Mouse (Mus musculus): ENCODE measurements around the gene Commd4. TPM values are rescaled to one million over a fixed set of nuclear protein-coding genes. Genes with fewer than 3 reads are reported as not detected.
"Not testable (repeated sequence)": the region's sequence is repeated elsewhere in the genome, so short reads cannot be mapped to it uniquely, and the experiment has no call there.

Commd4 gene
- 10 to 100 TPM; 34.6 to 35.8 TPM for total RNA-seq (2021)

DNA sequence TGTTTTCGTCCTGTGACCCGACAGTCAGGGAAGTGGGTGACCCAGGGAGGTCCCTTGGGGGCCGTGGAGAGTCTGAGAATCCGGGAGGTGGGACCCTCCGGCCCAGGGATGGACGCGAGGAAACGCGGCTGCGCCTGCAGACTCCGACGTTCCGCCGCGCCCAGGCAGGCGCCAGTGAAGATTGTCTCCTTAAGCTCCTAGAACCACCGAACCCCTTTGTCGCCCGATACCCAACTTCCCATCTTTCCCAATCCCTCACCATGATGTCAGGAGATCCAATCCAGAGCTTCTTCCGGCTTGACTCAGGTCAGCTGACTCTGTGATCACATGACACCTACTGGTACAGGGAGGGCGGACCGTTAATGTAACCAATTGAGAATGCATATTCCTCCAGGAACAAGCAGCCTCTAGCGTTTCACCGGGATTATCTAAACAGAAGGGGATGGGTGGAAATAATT, at the start of gene Commd4:
Gene Commd4, minus strand, starts transcription at position 319 of the 458 bp plus-strand sequence.
- intact Hi-C loops (cut with DNase I): no loop called here

DNA sequence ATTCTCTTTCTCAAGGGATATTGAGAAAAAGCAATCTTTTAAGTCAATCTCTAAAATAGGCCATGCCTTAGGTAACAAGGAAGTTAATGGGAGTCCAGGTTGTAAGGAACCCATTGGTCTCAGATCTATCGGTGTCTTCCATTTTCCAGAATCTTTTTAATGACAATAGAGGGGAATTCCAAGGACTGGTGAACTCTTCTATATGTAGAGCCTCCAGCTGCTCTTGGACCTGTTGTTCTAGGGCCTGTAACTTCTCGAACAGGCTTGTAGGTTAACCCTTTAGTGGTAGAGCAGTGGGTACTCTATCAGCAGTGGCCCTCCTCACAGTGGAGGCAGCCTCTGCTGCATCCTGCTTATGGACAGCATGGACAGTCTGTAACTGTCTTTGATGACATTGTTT, 48.8 kb upstream of the Commd4 start:
- intact Hi-C loops (cut with DNase I): no loop called here
- DNase-seq: no peak

More for the DNA sequence above, at the start of gene Commd4:
- DNase-seq: peak; percentile 94 to 96

DNA sequence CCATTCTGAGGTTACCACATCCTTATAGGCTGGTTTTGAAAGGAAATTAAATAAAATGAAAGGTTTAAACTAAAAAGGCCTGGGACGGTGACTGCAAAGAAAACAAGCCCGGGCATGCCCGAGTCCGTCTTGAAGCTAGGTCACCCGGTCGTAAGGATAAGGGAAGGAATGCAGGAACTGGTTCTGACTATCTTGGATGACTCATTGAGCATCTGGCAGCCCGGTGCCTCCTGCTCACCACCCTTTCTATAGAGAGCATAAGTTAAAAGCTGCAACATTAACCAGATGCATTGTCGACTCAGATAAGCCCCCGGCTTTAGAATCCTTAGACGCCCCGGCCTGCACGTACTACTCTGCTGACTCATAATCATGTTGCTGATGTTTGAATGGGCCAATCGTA, 45.4 kb upstream of the Commd4 start:
- intact Hi-C loops (cut with DNase I): not testable (repeated sequence)

DNA sequence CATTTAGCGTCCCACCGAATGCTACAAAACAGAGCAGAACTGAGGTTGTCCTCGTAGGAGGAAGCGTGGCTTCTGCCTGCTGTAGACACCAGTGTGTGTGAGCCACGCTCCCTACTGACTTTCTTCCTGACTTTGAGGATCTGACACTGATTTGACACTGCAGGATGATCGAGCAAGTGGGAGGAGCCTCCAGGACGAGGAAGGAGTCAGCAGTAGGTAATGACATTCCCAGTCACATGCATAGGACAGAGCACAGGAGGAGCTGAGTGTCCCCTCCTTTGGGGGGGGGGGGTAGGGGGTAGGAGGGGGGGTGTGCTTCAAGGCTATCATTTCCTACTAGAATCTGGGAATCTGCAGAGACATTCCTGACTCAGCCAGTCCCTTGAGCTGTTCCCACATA, 44.9 kb upstream of the Commd4 start:
- intact Hi-C loops (cut with DNase I): no loop called here
- no peak for DNase-seq

More for the DNA sequence above, 45.4 kb upstream of the Commd4 start:
- DNase-seq: not testable (repeated sequence)

DNA sequence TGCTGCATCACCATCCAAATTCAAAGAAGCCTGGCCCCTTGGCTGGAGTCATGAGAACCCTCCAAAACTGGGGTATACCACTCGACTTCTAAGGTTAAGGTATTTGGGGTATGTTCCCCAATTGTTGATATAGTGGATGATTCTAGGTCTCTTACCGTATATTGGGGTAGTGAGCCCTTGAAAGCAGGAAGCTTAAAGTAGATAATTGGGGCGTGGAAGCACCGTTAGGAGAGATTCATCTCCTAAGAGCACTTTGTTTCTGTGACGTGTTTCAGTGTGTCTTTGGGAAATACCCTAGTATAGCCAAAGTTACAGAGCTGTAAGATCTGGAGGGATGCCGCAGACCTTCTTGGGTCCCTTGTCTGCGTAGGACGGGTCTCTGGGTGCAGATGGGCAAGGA, 39.3 kb upstream of the Commd4 start:
- DNase-seq: no peak
- intact Hi-C loops (cut with DNase I): no loop called here

DNA sequence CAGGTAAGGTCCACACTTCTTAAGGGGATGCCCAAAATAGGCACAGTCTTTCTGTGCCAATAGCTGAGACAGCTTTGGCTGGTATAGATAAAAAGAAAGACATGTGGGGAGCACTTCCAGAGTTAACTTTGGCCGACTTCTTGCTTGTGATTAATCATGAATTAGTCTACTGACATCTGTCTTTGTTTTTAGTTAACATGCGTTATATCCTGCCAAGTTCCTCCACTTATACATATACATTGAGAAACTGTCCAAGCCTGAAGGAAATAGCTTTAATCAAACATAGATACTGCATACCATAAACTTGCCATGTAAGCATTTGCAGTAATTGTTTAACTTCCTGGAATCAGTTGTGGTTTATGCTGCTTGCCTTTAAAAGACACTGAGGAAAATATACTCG, 38.6 kb upstream of the Commd4 start:
- DNase-seq: no peak
- intact Hi-C loops (cut with DNase I): no loop called here

DNA sequence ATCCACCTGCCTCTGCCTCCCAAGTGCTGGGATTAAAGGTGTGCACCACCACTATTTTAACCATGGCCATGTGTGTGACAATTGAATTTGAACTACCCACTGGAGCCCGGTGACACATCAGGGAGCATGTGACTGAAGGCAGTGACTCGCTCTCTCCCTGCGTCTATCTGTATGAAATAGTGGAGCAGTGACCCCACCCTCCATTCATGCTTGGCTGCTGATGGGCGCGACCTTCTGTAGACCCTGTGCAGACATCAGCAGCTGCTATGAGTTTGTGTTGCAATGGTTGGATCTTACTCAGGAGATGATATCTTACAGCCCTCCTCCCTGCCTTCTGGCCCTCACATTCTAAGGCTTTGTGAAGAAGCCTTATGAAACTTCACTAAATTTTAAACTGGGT, 10.3 kb upstream of the Commd4 start:
- no peak for DNase-seq
- intact Hi-C loops (cut with DNase I): no loop called here

DNA sequence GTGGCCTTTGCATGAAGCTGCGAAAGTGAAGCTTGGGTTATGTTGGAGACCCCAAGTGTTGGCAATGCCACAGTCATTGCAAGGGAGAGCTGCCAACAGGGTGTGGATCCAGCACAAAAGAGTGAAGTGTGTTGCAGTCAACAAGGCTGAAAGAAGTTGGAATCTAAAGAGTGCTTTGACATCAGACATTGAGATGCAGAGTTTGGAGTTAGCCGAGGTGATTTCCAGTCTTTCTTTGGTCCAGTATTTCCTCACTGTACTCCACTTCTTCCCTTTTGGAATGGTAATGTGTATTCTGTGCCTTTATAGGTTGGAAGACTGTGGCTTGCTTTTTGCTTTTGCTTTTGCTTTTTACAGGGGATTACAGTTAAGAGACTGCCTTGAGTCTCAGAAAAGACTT, 8.0 kb upstream of the Commd4 start:
- intact Hi-C loops (cut with DNase I): no loop called here
- DNase-seq: no peak

DNA sequence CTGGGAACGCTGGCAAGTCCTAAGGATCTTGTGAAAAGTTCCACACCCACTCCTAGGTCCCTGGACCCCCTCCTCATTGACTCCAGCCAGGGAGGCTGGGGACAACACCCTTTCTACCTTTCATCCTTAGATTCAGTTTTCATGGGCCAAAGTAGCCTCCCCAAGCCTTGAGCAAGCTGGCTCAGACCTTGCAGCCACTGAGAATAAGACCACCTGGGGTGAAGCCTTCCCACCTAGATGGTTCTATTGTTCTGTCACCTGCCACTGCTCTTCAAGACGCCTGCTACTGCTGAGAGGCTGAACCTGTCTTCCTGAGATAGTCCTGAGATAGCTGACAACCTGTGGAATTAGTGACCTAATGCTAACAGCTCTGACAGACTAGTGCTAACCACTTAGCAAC, 5.0 kb upstream of the Commd4 start:
- intact Hi-C loops (cut with DNase I): loop anchor here (2.0 to 5.0 kb wide), 2 partner anchors 49 to 270 kb away; no protein-coding TSS in a partner anchor
- no peak for DNase-seq

DNA sequence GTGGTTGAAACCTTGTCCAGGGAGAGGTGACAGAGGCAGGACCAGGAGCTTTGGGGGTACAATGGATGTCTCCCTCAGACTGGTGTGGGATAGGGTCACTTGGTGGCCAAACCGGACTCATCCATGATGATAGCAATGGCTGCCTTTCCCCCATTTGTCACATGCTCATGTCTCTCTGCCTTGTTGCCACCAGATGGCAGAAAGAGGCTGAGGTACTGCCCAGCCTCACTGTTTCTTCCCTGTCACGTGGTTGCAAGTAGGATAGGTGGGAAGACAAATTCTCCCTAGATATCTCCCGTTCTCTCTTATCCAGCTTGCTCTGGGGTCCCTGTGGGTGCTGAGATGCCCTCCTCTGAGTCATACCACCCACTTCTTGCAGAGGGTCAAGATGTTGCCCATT, 4.4 kb upstream of the Commd4 start:
- intact Hi-C loops (cut with DNase I): loop anchor here (2.0 to 5.0 kb wide), 2 partner anchors 50 to 270 kb away; no protein-coding TSS in a partner anchor

DNA sequence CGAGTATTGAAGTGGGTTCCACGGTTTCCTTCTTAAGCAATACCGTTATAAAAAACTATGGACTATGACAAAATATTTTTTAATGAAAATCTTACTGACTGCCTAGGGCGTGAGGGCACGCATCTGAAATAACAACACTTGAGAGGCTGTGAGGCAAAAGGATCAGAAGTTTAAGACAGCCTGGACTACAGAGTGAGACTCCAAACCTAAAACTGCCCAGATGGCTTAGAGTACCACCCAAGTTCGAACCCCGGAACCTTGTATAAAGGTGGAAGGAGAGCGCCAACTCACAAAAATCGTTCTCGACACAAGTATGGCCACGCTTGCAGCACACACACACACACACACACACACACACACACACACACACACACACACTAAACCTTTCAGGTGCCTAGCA, 375 bp upstream of the Commd4 start:
- intact Hi-C loops (cut with DNase I): no loop called here
- no peak for DNase-seq

More for the DNA sequence above, 4.4 kb upstream of the Commd4 start:
- no peak for DNase-seq

DNA sequence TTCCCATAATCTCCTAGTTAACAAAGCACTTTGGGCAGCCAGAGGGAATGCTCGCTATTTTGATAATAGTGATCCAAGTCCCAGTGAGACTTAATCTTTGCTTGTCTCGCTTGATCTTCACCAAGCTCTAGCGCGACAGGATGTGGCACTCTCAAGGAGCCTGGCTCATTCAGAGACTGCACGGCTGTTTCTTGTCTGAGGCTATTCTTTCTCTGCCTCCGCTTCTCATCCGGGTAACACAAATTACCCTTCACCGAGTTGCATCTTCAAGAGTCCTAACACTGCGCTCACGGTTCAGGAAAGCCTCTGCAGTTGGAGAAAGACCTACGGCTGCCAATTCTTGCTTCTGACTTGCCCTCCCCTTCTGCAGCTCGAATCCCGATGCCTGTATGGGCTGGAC, 632 bp downstream of the Commd4 start:
- intact Hi-C loops (cut with DNase I): no loop called here
- DNase-seq: no peak

DNA sequence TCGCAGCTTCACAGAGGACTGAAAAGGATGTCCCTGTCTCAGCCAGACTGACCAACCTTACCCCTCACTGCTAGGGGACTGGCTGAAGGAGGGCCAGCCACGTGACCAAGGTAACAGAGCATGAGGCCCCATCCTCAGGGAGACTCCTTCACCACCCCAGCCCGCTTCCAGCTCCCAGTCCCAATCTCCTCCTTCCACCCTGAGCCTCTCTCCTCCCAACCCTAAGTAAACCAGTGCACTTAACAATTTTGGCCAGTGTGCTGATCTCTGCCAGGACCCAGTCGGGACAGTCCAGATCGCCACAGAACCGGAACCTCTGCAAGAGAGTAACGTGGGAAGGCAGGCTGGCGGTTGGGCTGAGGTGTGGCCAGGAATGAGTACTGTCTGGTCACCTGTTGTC, 1.3 kb downstream of the Commd4 start:
- intact Hi-C loops (cut with DNase I): no loop called here

DNA sequence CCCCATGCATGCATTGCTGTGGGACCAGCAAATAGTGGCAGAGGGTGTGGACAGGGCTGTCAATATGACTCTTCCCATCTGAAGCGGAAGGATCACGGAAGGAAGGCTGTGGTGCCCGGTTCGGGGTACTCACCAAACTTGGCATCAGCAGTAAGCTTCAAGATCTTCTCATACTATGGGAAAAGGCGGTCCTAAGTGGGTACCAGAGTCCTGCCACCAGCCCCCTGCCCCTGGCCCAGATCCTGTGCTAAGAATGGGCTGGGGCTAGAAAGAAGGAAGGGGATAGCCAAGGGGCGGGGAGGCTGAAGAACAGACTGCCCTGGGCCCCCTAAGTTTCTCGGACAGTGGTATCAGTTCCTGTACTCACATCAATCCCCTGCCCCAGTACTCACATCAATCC, 1.7 kb downstream of the Commd4 start:
- DNase-seq: no peak

More for the DNA sequence above, 1.3 kb downstream of the Commd4 start:
- no peak for DNase-seq

DNA sequence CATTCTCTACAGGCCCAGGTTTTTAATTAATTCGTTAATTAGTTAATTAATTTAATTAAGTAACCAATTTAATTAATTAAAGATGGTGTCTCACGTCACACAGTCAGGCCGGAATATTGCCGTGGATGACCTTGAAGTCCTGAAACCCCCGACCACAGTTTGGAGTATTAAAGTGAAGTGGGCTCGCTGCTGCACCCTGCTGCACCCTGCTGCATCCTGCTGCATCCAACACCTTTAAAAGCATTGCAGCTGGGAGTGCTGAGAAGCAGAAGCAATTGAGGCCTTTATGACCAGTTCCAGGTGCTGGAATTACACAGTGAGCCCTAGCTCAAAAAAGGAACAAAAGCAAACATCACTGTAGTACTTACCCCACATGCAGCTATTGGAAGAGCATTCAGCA, 5.8 kb downstream of the Commd4 start:
- DNase-seq: no peak
- intact Hi-C loops (cut with DNase I): no loop called here

More for the DNA sequence above, 1.7 kb downstream of the Commd4 start:
- intact Hi-C loops (cut with DNase I): no loop called here

DNA sequence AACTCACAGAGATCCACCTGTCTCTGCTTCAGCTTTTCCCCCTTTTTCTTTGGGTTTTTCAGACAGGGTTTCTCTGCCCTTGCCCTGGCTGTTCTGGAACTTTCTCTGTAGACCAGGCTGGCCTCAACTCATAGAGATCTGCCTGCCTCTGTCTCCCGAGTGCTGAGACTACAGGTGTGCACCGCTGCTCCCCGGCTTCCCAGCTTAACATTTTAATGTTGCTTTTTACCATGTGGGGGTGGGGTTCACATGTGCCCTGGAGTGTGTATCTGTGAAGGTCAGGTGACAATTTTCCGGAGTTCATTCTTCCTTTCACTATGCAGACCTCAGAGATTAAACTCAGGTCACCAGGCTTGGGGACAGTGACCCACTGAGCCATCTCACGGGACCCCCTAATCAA, 7.9 kb downstream of the Commd4 start:
- intact Hi-C loops (cut with DNase I): no loop called here
- DNase-seq: no peak

DNA sequence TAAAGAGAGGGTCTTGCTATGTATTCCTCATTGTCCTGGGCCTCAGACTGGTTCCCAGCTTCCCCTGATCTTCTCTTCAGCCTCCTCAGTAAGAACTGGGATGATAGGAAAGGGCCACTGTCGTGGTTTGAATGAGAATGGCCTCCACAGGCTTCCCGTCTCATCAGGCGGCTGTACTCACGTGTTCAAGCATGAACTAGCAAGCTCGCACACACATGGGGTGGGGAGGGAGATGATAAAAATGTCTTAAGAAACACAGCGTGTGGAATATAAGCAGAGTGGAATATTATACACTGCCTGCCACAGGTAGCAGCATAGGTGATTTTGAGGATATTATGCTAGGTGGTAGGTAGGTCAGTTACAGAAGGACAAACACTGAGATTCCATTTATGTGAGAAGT, 9.1 kb downstream of the Commd4 start:
- intact Hi-C loops (cut with DNase I): loop anchor here (5.0 to 10.0 kb wide), 2 partner anchors 293 to 616 kb away; partner anchors contain the start of genes Clk3 and Ppcdc
- DNase-seq: no peak

DNA sequence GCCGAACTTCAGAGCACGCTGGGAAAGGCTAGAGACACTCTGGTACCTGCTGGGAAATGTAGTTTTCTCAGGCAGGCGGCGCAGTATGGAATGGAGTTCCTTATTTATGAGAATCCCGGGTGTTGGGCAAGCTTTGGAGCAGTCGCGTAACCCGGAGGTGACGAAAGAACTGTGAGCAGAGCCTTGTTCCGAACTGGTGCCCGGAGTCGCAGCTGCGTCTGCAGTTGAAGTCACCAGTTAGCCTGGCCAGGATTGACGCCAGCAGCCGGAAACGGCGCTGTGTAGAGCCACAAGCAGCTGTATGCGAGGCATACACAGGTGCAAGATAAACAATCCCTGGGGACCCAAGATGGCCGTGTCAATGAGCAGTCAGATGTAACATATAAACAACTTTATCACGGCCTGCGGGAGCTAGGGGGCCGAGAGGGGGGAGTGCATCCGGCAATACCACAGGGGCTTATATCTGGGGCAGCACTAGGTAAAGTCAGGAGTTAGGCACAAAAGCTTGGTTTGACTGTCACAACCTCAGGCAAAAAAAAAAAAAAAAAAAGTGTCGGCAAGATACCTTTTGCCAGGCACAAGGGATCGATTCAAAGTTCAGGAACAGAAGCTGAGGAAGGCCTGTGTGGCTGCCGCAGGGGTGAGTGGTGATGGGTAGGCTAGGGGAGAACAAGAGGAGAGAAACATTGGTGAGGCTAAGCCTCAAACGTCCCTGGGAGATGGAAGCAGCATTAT, 9.8 kb downstream of the Commd4 start, which contains the start of gene Neil1:
Gene Neil1, minus strand, starts transcription at position 162 of the 735 bp plus-strand sequence.
- DNase-seq: peak; percentile 89 to 91
- intact Hi-C loops (cut with DNase I): loop anchor here (5.0 to 10.0 kb wide), 2 partner anchors 294 to 616 kb away; partner anchors contain the start of genes Clk3 and Ppcdc

DNA sequence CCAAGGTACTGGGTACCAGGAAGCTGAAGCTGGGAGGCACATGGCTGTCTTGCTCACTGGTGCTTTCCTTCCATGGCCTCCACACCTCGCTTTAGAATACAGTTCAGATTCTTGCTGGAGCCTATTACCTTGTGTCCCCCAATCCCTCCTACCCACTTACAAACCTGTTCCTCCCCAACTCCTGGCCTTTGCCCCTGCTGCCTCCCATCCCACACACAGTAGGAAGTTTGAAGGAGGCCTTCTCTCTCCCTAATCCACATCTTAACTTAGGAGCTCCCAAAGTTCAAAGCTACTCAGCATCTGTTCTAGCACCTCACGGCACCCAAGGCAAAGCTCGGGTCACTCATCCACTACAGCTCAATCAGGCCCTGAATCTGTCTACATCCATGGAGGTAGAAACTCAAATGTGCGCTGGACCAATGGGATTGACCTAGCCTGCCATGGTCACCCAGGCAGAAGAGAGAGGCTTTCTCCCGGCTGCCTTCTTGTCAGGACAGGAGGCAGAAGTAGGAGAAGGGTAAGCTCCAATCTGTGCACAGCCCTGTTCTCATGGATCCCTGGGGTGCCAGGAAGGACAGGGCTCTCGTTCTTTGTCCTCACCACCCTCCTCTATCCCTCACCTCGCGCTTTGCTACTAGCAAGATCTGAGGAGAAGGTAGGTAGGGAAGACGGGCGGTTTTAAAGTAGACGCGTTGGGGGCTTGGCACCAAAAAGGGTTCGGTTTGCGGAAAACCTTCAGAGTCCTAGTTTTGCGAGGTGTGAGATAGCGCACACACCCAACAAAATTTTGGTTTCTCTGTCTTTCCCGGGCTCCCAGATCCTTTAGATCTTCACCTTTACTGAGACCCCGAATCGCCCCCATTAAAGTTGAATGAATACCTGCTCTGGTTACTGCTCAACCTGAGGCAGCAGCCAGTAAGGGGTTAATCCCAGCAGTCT, 10.7 kb downstream of the Commd4 start:
- intact Hi-C loops (cut with DNase I): loop anchor here (5.0 to 10.0 kb wide), 2 partner anchors 295 to 617 kb away; partner anchors contain the start of genes Clk3 and Ppcdc
- DNase-seq: peak in 1 of 2 experiments; percentile 43

DNA sequence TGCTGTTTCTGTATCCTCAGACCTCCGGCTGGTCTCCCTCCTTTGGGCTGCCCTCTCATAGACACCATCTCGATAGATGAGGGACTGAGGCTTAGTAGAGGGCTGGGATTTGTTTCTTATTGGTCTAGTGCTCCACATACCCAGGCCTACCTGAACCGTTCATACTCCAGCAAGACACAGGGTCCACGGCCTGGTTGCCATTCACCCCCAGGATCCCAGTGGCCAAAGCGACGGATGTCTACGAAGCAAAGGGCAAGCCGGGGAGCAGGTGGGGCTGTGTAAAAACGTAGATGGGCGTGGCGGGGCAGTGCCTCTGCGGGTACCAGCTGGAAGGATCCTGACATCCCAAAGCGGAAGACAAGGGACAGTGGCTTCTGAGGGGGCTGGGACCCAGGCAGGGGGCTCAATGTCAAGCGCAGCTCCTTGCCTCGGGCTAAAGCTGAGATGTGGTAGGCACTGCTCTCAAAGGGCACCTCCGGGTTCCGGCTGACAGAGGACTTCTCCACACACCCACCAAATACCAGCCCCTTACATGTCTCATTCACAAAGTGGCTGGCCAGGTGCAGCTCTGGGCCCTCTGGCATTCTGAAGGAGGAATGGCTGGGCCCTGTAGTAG, 11.6 kb downstream of the Commd4 start:
- no peak for DNase-seq
- intact Hi-C loops (cut with DNase I): loop anchor here (5.0 to 10.0 kb wide), 2 partner anchors 296 to 618 kb away; partner anchors contain the start of genes Clk3 and Ppcdc

All from heart, postnatal 10 days (tissue).